Mouse (Mus musculus): Measurements from ENCODE around the gene Fat3.

DNA sequence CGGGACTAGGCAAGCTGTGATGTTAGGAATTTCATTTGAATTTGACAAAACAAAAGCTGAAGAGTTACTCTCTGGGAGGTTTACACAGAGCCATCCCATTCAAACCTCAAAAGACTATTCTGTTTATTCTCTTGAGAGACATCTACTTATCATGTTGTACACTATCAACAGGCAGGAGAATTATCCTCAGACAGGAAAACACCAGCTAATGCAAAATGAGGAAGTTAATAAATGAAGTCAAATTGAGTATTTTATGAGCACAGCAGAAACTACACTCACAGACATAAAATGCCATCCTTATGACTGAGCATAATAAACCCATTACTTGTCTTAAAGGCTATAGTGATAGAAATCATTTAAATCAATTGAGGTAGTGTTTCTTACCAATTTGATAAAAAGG, 182.1 kb downstream of the Fat3 start:
- TF ChIP-seq CTCF (IDR thresholded peaks at IDR 0.05; ENCODE audit: borderline replicate concordance, extremely low read depth, insufficient read depth, insufficient read length) (no peak), POLR2A (IDR thresholded peaks at IDR 0.05; ENCODE audit: borderline replicate concordance, extremely low read depth, insufficient read depth, insufficient read length, poor library complexity, severe bottlenecking) (no peak)

All from brain, embryonic 14.5 days (tissue).